Mouse (Mus musculus) neural tube, embryonic 11.5 days (tissue): ENCODE measurements at regions not wholly inside any gene's neighbourhood (a gene's known extent, or its start where the extent isn't known, plus 50 kb on each side); places are given as distances from the start of the nearest gene placed in this dataset.

Experiments
- ATAC-seq: fragments of 200-750 bp; cut with Nextera tagmentation; 2 replicates; pipeline ENCODE4 v1.8.0; 2017; ENCODE audit warnings: moderate number of reproducible peaks, mild to moderate bottlenecking, moderate TSS enrichment, moderate library complexity; ENCODE audit not compliant: insufficient read depth, low FRiP score, low TSS enrichment
- DNase-seq: peaks from one replicate; pipeline ENCODE4 v3.0.0-alpha.2; 2015; ENCODE audit warnings: low spot score
- H3K27ac ChIP-seq: fragments of 300-500 bp; sonication (generic); 2 replicates; pipeline ENCODE4 v1.5.1; 2014; ENCODE audit warnings: low read depth, mild to moderate bottlenecking, low read length
- H3K27me3 ChIP-seq: fragments of 300-500 bp; sonication (generic); 2 replicates; pipeline ENCODE4 v1.6.1; 2014; ENCODE audit warnings: mild to moderate bottlenecking, low read length, mixed read lengths; ENCODE audit not compliant: control insufficient read depth, insufficient read depth
- H3K36me3 ChIP-seq: fragments of 300-500 bp; sonication (generic); 2 replicates; pipeline ENCODE4 v1.6.1; 2014; ENCODE audit warnings: mild to moderate bottlenecking, low read length, moderate library complexity, mixed read lengths; ENCODE audit not compliant: control insufficient read depth, insufficient read depth
- H3K4me1 ChIP-seq: fragments of 300-500 bp; sonication (generic); 2 replicates; pipeline ENCODE4 v1.6.1; 2014; ENCODE audit warnings: low read length, mixed read lengths; ENCODE audit not compliant: control insufficient read depth, insufficient read depth
- H3K4me2 ChIP-seq: fragments of 300-500 bp; sonication (generic); 2 replicates; pipeline ENCODE4 v1.6.1; 2014; ENCODE audit warnings: low read depth, mild to moderate bottlenecking, moderate library complexity
- H3K4me3 ChIP-seq: fragments of 300-500 bp; sonication (generic); 2 replicates; pipeline ENCODE4 v1.5.1; 2014; ENCODE audit warnings: low read depth, low read length
- H3K9ac ChIP-seq: fragments of 300-500 bp; sonication (generic); 2 replicates; pipeline ENCODE4 v1.6.1; 2014; ENCODE audit warnings: mild to moderate bottlenecking, low read length
- H3K9me3 ChIP-seq: fragments of 300-500 bp; sonication (generic); 2 replicates; pipeline ENCODE4 v1.6.1; 2016; ENCODE audit warnings: low read length; ENCODE audit not compliant: control insufficient read depth
- WGBS: fragments of 180-500 bp; shearing (Covaris S2); extraction: QIAGEN DNeasy Blood & Tissue Kit; methylation state at CpG from one replicate; pipeline ENCODE4 v1.1.7; 2014; 5-methylcytosine and 5-hydroxymethylcytosine counted together

DNA sequence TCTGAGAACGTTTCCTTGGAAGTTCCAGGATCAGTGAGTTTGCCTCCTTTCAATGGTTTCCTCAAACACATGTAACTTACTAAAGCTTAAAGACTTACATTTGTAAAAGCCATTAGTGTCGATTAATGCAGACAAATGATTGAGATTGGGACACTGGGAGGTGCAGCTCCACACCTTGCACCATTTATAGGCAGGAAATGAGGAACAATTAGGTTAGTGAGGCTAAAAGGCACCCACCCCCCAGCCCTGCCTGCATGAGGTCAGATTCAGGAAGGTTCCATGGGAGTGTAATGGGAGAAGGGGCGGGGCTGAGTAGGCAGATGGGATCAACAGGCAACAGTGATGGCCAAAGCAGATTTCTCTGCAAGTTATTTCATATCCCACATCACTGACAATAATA is 131.1 kb upstream of the Gm12728 start:
- no peak overlapping the region for H3K4me3 ChIP-seq
- whole genome bisulfite sequencing = 66% methylated on average over 3 of the region's 3 CpGs
- H3K36me3 ChIP-seq = no peaks in the 10 kb centered on the region
- H3K27me3 ChIP-seq = no peaks in the 10 kb centered on the region
- no peak for ATAC-seq
- no peak overlapping the region for H3K27ac ChIP-seq
- no peaks in the 10 kb centered on the region for H3K9me3 ChIP-seq
- no peak overlapping the region for H3K9ac ChIP-seq
- no peak overlapping the region for H3K4me2 ChIP-seq
- no peak for DNase-seq
- no peaks in the 10 kb centered on the region for H3K4me1 ChIP-seq

DNA sequence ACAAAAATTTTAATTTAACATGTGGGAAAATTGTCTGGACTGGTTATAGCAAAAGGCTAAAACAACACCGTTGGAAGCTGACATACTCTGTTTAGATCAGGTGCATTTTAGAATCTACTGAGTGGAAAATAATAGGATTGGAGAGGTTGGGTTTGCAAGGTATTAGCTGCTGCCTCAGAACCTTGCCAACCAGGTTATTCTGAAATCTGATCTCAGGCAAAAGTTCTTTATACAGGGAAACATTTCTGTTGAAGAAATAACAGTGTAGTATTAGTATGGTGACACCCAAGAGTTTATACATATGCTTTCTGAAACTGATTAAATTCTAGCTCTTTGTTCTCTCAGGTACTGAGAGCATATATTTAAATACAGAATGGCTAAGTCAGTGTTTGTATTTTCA is 113.0 kb upstream of the Gm12728 start:
- Histone ChIP-seq H3K9me3 (no peaks in the 10 kb centered on the region), H3K27ac (no peak overlapping the region), H3K36me3 (no peaks in the 10 kb centered on the region), H3K4me3 (no peak overlapping the region), H3K27me3 (no peaks in the 10 kb centered on the region), H3K9ac (no peak overlapping the region), H3K4me2 (no peak overlapping the region), H3K4me1 (no peaks in the 10 kb centered on the region)
- ATAC-seq (no peak), DNase-seq (no peak)
- WGBS = 80% methylated on average over 1 of the region's 1 CpGs

DNA sequence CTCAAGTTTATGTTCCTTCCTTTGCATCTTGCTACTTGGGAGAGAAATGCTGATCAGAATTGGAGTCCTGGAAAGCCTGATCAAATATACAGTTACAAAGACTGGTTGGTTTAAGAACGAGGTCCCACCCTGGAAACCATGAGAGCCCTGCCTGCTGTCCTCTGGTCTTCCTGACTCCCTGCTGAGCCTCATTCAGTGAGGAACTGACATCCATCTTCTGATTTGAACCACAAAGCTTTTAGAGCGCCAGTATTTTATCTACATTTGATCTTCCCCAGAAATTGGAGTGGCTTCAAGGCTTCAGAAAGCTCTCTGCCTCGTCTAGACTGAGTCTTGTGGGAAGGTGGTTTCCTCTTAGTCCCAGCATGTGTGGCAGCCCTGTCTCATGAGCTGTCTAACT is 99.0 kb upstream of the Gm12728 start:
- 43% methylated on average over 3 of the region's 3 CpGs for WGBS
- H3K27ac ChIP-seq = no peak overlapping the region
- ATAC-seq (no peak), DNase-seq (no peak)
- no peaks in the 10 kb centered on the region for H3K9me3 ChIP-seq
- no peaks in the 10 kb centered on the region for H3K36me3 ChIP-seq
- H3K27me3 ChIP-seq = no peaks in the 10 kb centered on the region
- no peaks in the 10 kb centered on the region for H3K4me1 ChIP-seq
- no peak overlapping the region for H3K9ac ChIP-seq
- no peak overlapping the region for H3K4me2 ChIP-seq
- no peak overlapping the region for H3K4me3 ChIP-seq

DNA sequence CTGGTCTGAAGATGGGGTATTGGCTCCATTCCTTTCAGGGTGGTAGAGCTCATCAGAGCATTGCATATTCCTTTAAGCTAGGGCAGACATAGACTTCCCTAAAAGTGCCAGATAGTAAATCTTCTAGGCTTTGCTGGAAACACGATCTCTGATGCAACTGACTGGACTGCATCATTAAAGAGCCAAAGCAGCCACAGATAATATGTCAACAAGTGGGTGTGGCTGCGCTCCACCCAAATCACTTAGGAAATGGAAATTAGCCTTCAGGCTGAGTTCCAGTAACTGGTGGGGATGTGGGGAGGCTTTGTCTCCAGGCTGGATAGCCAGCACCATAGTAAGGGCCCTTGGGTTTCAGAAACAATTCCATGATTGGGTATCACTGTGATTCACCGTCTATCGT is 97.3 kb upstream of the Gm12728 start:
- WGBS = 81% methylated on average over 4 of the region's 4 CpGs
- no peak overlapping the region for H3K27ac ChIP-seq

DNA sequence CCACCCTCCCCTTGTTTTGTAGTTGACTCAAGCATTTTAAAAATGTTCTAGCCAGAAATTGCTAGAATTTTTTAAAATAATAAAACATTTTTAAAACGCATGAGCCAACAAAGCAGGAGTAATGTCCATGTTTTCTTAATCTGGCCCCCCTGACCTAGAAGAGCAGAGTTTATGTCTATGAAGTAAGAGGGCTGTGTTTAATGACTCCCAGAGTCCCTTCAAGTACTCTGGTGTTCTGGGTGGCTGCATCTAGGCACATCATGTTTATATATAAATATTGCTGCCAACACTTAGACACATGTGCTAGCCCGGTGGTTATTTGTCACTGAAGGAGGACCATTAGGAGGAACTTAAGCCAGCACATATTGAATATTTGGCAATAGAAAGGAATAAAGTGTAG is 93.8 kb upstream of the Gm12728 start:
- Histone ChIP-seq H3K9me3 (no peaks in the 10 kb centered on the region), H3K36me3 (no peaks in the 10 kb centered on the region), H3K4me1 (no peaks in the 10 kb centered on the region), H3K27ac (no peak overlapping the region), H3K4me3 (no peak overlapping the region), H3K27me3 (no peaks in the 10 kb centered on the region), H3K4me2 (no peak overlapping the region), H3K9ac (no peak overlapping the region)
- ATAC-seq (no peak), DNase-seq (no peak)
- WGBS = 76% methylated on average over 2 of the region's 2 CpGs

More for the DNA sequence above, 97.3 kb upstream of the Gm12728 start:
- H3K9me3 ChIP-seq = no peaks in the 10 kb centered on the region
- no peaks in the 10 kb centered on the region for H3K36me3 ChIP-seq
- no peak overlapping the region for H3K9ac ChIP-seq
- no peaks in the 10 kb centered on the region for H3K4me1 ChIP-seq
- H3K4me2 ChIP-seq = no peak overlapping the region
- no peak overlapping the region for H3K4me3 ChIP-seq
- no peak for DNase-seq
- no peak for ATAC-seq
- H3K27me3 ChIP-seq = no peaks in the 10 kb centered on the region

DNA sequence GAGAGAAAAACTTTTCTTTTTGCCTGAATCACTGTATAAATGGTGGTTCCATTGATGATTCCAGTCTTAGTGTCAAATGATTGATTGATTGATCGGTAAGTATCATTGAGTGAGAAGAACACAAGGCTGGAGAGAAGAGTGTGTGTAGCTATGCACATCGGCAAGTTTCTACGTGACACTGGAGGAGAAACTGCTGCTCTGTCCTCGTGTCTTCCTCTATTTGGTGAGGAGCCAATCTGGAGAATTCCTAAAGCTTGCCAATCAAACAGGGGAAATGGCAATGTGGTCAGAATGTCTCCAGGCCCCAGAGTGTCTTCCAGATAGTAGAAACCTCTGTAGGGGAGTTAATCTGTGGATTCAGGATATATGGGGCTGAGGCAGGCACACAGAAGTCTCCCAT is 92.5 kb upstream of the Gm12728 start:
- Histone ChIP-seq H3K27ac (no peak overlapping the region), H3K4me1 (no peaks in the 10 kb centered on the region), H3K4me2 (no peak overlapping the region), H3K9ac (no peak overlapping the region), H3K36me3 (no peaks in the 10 kb centered on the region), H3K27me3 (no peaks in the 10 kb centered on the region), H3K4me3 (no peak overlapping the region), H3K9me3 (no peaks in the 10 kb centered on the region)
- DNase-seq (no peak), ATAC-seq (no peak)
- WGBS = 88% methylated on average over 4 of the region's 4 CpGs

DNA sequence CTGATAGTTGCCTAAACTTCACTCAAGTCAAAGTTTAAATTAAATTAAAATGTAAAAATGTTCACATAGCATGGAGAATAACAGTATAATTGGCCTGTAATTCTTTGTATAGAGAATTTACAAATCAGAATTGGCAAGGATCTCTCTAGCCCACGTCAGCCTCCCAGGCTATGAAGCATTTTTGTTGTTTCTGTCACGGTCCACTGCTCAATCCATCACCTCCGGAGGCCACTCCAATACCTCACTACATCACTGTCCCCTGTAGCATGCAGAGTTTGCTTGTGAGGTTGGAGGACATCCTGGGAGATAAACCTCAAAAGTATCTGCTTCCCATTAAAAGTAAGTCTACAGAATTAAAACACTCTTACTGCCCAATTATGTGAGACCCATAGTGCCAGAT is 87.6 kb upstream of the Gm12728 start:
- Histone ChIP-seq H3K27me3 (no peaks in the 10 kb centered on the region), H3K36me3 (no peaks in the 10 kb centered on the region), H3K4me1 (no peaks in the 10 kb centered on the region), H3K4me3 (no peak overlapping the region), H3K9ac (no peak overlapping the region), H3K4me2 (no peak overlapping the region), H3K27ac (no peak overlapping the region), H3K9me3 (no peaks in the 10 kb centered on the region)
- no peak for ATAC-seq
- WGBS = 52% methylated on average over 3 of the region's 3 CpGs
- DNase-seq = no peak

DNA sequence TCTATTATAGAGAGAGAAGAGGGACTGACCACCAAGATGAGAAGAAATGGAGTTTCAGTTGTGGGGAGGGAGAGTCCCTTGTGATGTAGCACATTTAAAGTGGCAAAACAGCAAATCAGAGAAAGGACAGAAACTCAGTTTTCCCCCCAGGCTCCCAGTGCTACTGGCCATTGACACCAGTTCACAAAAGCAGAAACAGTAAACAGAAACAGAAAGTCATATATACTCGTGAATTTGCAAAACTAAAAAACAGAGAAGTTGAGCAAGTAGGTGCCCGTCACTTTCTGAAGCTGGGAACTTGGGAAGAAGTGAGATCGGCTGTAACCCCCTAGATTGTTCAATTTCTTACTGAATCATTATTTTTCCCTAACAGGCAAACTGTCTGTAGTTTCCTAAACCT is 86.3 kb upstream of the Gm12728 start:
- no peaks in the 10 kb centered on the region for H3K9me3 ChIP-seq
- no peak overlapping the region for H3K4me2 ChIP-seq
- no peak overlapping the region for H3K27ac ChIP-seq
- DNase-seq (no peak), ATAC-seq (no peak)
- no peak overlapping the region for H3K4me3 ChIP-seq
- no peaks in the 10 kb centered on the region for H3K36me3 ChIP-seq
- H3K4me1 ChIP-seq = no peaks in the 10 kb centered on the region
- no peaks in the 10 kb centered on the region for H3K27me3 ChIP-seq
- no peak overlapping the region for H3K9ac ChIP-seq
- 82% methylated on average over 3 of the region's 3 CpGs for WGBS

DNA sequence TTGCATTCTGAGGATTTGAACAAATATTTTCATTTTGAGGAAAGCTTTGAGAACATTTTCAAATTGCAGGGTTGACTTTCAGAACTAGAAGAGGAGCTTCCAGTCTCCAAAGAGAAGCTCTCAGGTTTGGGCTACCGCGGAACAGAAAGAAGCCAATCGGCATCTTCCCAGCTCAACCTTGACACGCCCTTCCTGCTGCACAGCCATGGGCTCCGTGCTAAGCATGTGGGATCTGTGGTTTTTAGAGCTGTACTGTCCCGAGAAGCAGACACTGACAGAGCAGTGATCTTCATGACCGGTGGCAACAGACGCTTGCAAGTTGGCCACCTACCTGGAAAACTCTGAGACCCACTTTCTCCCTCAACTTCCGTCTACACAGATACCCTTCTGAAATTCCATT is 85.4 kb upstream of the Gm12728 start:
- Histone ChIP-seq H3K9me3 (no peaks in the 10 kb centered on the region), H3K9ac (no peak overlapping the region), H3K4me3 (no peak overlapping the region), H3K4me2 (no peak overlapping the region), H3K4me1 (no peaks in the 10 kb centered on the region), H3K36me3 (no peaks in the 10 kb centered on the region), H3K27me3 (no peaks in the 10 kb centered on the region), H3K27ac (no peak overlapping the region)
- no peak for ATAC-seq
- 89% methylated on average over 9 of the region's 9 CpGs for WGBS
- no peak for DNase-seq
